Mouse (Mus musculus): Measurements from ENCODE around the gene Med10. TPM values are rescaled to one million over a fixed set of nuclear protein-coding genes. Genes with fewer than 3 reads are reported as not detected.
A peak's percentile ranks its signal among the peaks of the same experiment; 100 is the strongest.

The Med10 gene
- total and polyA plus RNA-seq, 2 experiments from 2014 or later: 51.3 to 157 TPM

GRCm38 (mm10) chr13:69810936-69811680 is 8.9 kb downstream of the Med10 start:
- TF ChIP-seq CTCF (IDR thresholded peaks at IDR 0.05; ENCODE audit: low read depth): no peak
- Histone ChIP-seq H3K9ac (replicated peaks; ENCODE audit: low read length) (peak overlapping the region; percentile 85; the same call in 1 of the 2 replicates), H3K9me3 (ENCODE audit: low read length) (no peaks in the 10 kb centered on the region), H3K4me1 (ENCODE audit: insufficient read depth, low read length) (peaks cover 8% of the 10 kb centered on the region), H3K27ac (no peak overlapping the region), H3K36me3 (ENCODE audit: insufficient read depth, low read length) (peaks cover 32% of the 10 kb centered on the region), H3K4me2 (ENCODE audit: low read depth, low read length) (peak overlapping the region; percentile 94), H3K27me3 (ENCODE audit: insufficient read depth, low read length) (no peaks in the 10 kb centered on the region), H3K4me3 (ENCODE audit: low read length) (peak overlapping the region; percentile 96)
- no peak for ATAC-seq
- no peak for DNase-seq (ENCODE audit: low spot score)
- 85% methylated on average over 14 of the region's 14 CpGs for WGBS

DNA sequence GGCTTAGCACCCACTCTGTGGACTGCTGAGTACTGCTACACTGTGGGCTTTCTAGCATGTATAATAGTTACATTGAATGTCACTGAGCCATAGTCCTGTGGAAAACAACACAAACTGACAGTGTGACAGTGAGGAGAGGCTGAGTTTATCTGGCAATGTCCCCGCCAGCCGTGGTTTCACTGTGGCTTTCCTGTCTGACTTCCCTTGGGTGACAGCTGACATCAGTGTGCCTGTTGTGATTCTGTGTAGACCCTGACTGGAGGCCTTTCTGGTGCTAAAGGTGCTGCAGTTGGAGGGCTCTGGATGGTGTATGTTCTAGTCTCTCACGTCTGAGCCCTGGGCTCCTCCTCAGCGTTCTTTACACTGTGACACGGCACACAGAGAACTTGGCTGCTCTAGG is 11.7 kb downstream of the Med10 start:
- Histone ChIP-seq H3K27me3 (ENCODE audit: insufficient read depth, low read length) (no peaks in the 10 kb centered on the region), H3K4me1 (ENCODE audit: insufficient read depth, low read length) (peaks cover 8% of the 10 kb centered on the region), H3K9ac (replicated peaks; ENCODE audit: low read length) (no peak overlapping the region), H3K4me3 (ENCODE audit: low read length) (no peak overlapping the region), H3K36me3 (ENCODE audit: insufficient read depth, low read length) (peaks cover 45% of the 10 kb centered on the region), H3K27ac (no peak overlapping the region), H3K9me3 (ENCODE audit: low read length) (no peaks in the 10 kb centered on the region), H3K4me2 (ENCODE audit: low read depth, low read length) (no peak overlapping the region)
- no peak for DNase-seq (ENCODE audit: low spot score)
- TF ChIP-seq CTCF (IDR thresholded peaks at IDR 0.05; ENCODE audit: low read depth): no peak
- 94% methylated on average over 5 of the region's 5 CpGs for WGBS
- ATAC-seq: no peak

DNA sequence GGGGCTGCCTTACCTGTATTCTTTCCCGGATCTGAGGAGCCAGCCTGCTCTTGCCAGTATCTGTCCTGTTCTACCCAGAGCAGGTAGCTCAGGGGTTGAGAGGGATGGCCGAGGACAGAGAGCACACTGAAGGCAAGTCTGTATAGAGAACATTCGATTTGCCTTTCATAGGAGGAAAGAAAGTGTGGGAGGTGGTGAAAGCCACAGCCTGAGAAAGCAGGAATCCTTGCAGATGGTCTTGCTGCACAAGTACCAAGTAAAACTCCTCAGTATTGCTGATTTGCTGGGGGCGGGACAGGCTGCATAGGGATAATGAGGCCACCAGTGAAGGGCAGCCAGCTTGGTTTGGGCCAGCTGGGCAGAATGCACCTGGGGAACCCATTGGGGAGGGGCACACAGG is 16.1 kb downstream of the Med10 start:
- ATAC-seq: no peak
- Histone ChIP-seq H3K36me3 (ENCODE audit: insufficient read depth, low read length) (peaks cover 38% of the 10 kb centered on the region), H3K27me3 (ENCODE audit: insufficient read depth, low read length) (no peaks in the 10 kb centered on the region), H3K4me3 (ENCODE audit: low read length) (no peak overlapping the region), H3K4me2 (ENCODE audit: low read depth, low read length) (no peak overlapping the region), H3K9ac (replicated peaks; ENCODE audit: low read length) (no peak overlapping the region), H3K9me3 (ENCODE audit: low read length) (no peaks in the 10 kb centered on the region), H3K4me1 (ENCODE audit: insufficient read depth, low read length) (no peaks in the 10 kb centered on the region), H3K27ac (no peak overlapping the region)
- 91% methylated on average over 4 of the region's 4 CpGs for WGBS
- no peak for TF ChIP-seq CTCF (IDR thresholded peaks at IDR 0.05; ENCODE audit: low read depth)
- no peak for DNase-seq (ENCODE audit: low spot score)

DNA sequence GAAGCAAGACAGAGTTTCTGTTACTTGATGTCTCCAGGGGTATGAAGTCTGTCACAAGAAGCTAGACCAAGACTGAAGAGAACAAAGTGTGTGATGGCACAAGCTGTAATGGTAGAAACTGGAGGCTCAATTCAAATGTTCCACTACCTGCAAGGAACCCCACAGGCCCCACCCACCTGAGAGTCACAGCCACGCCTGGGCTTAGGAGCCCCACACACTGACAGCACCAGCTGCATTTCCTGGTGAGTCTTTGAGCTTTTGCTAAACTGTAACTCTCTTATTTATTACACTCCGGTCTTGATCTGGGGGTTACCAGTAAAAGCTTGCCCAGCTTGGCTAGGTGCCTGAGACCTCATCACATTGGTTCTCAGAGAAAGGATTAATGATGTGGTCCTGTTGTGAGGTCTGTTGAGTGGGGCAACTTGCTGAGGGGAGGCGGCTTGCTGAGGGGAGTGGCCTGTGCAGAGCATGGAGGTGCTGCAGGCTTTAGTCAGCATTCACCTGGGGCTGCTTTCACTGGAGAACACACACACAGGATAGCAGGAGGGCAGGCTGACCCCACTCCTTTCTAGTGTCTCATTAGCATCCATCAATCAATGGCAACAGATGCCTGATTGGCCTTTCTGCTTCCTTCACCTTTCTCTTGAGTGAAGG is 19.1 kb downstream of the Med10 start:
- Histone ChIP-seq H3K9ac (replicated peaks; ENCODE audit: low read length) (no peak overlapping the region), H3K4me2 (ENCODE audit: low read depth, low read length) (no peak overlapping the region), H3K4me3 (ENCODE audit: low read length) (no peak overlapping the region), H3K27ac (no peak overlapping the region), H3K36me3 (ENCODE audit: insufficient read depth, low read length) (peaks cover 12% of the 10 kb centered on the region), H3K27me3 (ENCODE audit: insufficient read depth, low read length) (no peaks in the 10 kb centered on the region), H3K9me3 (ENCODE audit: low read length) (no peaks in the 10 kb centered on the region), H3K4me1 (ENCODE audit: insufficient read depth, low read length) (no peaks in the 10 kb centered on the region; the same call in 1 of the 2 replicates)
- no peak for TF ChIP-seq CTCF (IDR thresholded peaks at IDR 0.05; ENCODE audit: low read depth)
- 65% methylated on average over 3 of the region's 3 CpGs for WGBS
- ATAC-seq: no peak
- DNase-seq (ENCODE audit: low spot score): no peak

- Histone ChIP-seq H3K4me1 (ENCODE audit: insufficient read depth, low read length) (no peaks in the 10 kb centered on the region; the same call in 1 of the 2 replicates), H3K27me3 (ENCODE audit: insufficient read depth, low read length) (no peaks in the 10 kb centered on the region), H3K36me3 (ENCODE audit: insufficient read depth, low read length) (no peaks in the 10 kb centered on the region), H3K9me3 (ENCODE audit: low read length) (no peaks in the 10 kb centered on the region), H3K27ac (no peak overlapping the region), H3K4me3 (ENCODE audit: low read length) (no peak overlapping the region), H3K9ac (replicated peaks; ENCODE audit: low read length) (no peak overlapping the region), H3K4me2 (ENCODE audit: low read depth, low read length) (no peak overlapping the region)
- TF ChIP-seq CTCF (IDR thresholded peaks at IDR 0.05; ENCODE audit: low read depth): no peak
- ATAC-seq: peak; percentile 58
- 20% methylated on average over 19 of the region's 19 CpGs for WGBS
- DNase-seq (ENCODE audit: low spot score): peak; percentile 50
These were observed 21.9 kb downstream of the Med10 start for GRCm38 (mm10) chr13:69823920-69824637.

- TF ChIP-seq CTCF (IDR thresholded peaks at IDR 0.05; ENCODE audit: low read depth): no peak
- Histone ChIP-seq H3K36me3 (ENCODE audit: insufficient read depth, low read length) (no peaks in the 10 kb centered on the region), H3K9me3 (ENCODE audit: low read length) (no peaks in the 10 kb centered on the region), H3K27ac (no peak overlapping the region), H3K4me1 (ENCODE audit: insufficient read depth, low read length) (no peaks in the 10 kb centered on the region; the same call in 1 of the 2 replicates), H3K4me3 (ENCODE audit: low read length) (no peak overlapping the region), H3K4me2 (ENCODE audit: low read depth, low read length) (no peak overlapping the region), H3K27me3 (ENCODE audit: insufficient read depth, low read length) (no peaks in the 10 kb centered on the region), H3K9ac (replicated peaks; ENCODE audit: low read length) (no peak overlapping the region)
- DNase-seq (ENCODE audit: low spot score): no peak
- WGBS: 30% methylated on average over 8 of the region's 8 CpGs
- no peak for ATAC-seq
These were observed 23.4 kb downstream of the Med10 start for GRCm38 (mm10) chr13:69825396-69826095.
